Mouse (Mus musculus): ENCODE data around the gene Sox9.

DNA sequence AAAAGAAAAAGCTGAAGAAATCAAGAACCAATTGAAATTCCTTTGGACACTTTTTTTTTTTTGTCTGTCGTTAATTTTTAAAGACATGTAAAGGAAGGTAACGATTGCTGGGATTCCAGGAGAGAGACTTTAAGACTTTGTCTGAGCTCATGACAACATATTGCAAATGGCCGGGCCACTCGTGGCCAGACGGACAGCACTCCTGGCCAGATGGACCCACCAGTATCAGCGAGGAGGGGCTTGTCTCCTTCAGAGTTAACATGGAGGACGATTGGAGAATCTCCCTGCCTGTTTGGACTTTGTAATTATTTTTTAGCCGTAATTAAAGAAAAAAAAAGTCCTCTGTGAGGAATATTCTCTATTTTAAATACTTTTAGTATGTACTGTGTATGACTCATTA, 3.6 kb downstream of the Sox9 start:
- TF ChIP-seq CTCF (IDR thresholded peaks at IDR 0.05 in 2 of 3, conservative IDR thresholded peaks at IDR 0.05 in 1 of 3; ENCODE audit: control insufficient read depth in 1 of 3, insufficient read depth in 1 of 3, low read depth in 2 of 3, low read length in 3 of 3, poor library complexity in 1 of 3, severe bottlenecking in 1 of 3): no peak
- no peak for TF ChIP-seq GATA1 (IDR thresholded peaks at IDR 0.05; ENCODE audit: low read depth, low read length)
- TF ChIP-seq POLR2AphosphoS5 (IDR thresholded peaks at IDR 0.05; ENCODE audit: borderline replicate concordance, low read depth, low read length): no peak
- TF ChIP-seq SIN3A (IDR thresholded peaks at IDR 0.05; ENCODE audit: low read length): no peak
- no peak for TF ChIP-seq POLR2A (IDR thresholded peaks at IDR 0.05; ENCODE audit: control insufficient read depth in 1 of 2, insufficient read depth in 1 of 2, low read depth in 1 of 2, low read length in 2 of 2, poor library complexity in 1 of 2)
- no peak for TF ChIP-seq CHD2 (IDR thresholded peaks at IDR 0.05; ENCODE audit: low read length)
- no peak for TF ChIP-seq ZC3H11A (IDR thresholded peaks at IDR 0.05; ENCODE audit: low read depth, low read length)
- TF ChIP-seq GABPA (IDR thresholded peaks at IDR 0.05; ENCODE audit: low read depth, low read length): no peak
- no peak for TF ChIP-seq MEF2A (IDR thresholded peaks at IDR 0.05; ENCODE audit: extremely low read depth, insufficient replicate concordance, low read depth, low read length, poor library complexity, severe bottlenecking)
- TF ChIP-seq ZNF384 (IDR thresholded peaks at IDR 0.05; ENCODE audit: low read depth, low read length): no peak
- no peak for TF ChIP-seq TCF12 (IDR thresholded peaks at IDR 0.05; ENCODE audit: low read depth, low read length)
